Mouse (Mus musculus): ENCODE measurements around the gene Vmn1r119.
"Not testable (repeated sequence)": the region's sequence is repeated elsewhere in the genome, so short reads cannot be mapped to it uniquely, and the experiment has no call there.

The Vmn1r119 gene

GRCm38 (mm10) chr7:21012355-21012754 is at the start of gene Vmn1r119:
Gene Vmn1r119, minus strand, starts transcription at chr7:21012455.
- DNase-seq (ENCODE audit: low spot score in 2 of 2): not testable (repeated sequence)

- not testable (repeated sequence) for DNase-seq (ENCODE audit: low spot score in 2 of 2)
Measured at GRCm38 (mm10) chr7:21053684-21054083, 41.4 kb upstream of the Vmn1r119 start, which contains the start of gene Vmn1r120. Gene Vmn1r120, minus strand, starts transcription at chr7:21053784.

Data from thymus, postnatal 10 days (tissue).